Comparison of ENCODE assay signal across 11 mouse cellular contexts in the genomic region with DNA sequence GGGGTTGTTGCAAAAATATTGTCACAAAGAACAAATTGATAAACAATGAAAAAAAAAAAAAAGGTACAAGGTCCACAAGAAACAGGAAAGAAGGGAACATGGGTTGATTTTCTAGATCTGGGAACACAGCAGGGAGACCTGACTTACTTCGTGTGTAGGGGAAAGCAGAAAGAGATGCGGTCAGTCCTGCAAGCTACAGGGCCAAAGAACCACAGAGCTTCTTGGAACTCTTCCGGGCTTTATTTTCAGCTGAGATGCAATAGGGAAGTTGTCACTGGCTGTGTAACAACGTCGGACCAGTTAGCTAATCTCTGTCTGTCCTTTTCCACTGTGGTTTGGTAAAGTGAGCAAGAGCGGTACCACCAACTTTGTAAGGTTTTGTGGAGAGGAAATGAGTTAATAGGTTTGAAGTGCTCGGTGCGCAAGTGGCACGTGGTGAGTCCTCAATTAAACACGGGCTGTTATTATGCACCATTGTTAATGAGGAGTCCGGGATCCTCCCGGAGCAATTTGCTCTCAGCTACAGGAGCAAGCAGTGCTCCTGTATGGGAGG. TPM values are rescaled to one million over a fixed set of nuclear protein-coding genes. Genes with fewer than 3 reads are reported as not detected.
DNase-seq lines count a peak whose midpoint lies in the region; ATAC-seq and TF ChIP-seq lines count a peak whose summit lies in the region.
"Had no signal": no experiment of that assay in that cellular context is flagged by ENCODE, and none has a peak within 500 bp of the region (broad histone marks: within the 10 kb centered on the region; RNA-seq: fewer than 3 reads in every experiment).

No protein-coding gene starts in this region.

- no peak for ATAC-seq in embryonic facial prominence, embryonic 13.5 days (ENCODE audit: insufficient number of reproducible peaks, insufficient read depth, low FRiP score, low TSS enrichment, low read depth)
- ATAC-seq in stomach, embryonic 14.5 days (ENCODE audit: insufficient number of reproducible peaks, insufficient read depth, low FRiP score, low read depth) = no peak
- no peak for ATAC-seq in stomach, postnatal 0 days (ENCODE audit: low FRiP score, low TSS enrichment)
- ATAC-seq in liver, postnatal 0 days = no peak

- no peak for DNase-seq in embryonic facial prominence, embryonic 10.5 days (ENCODE audit: low spot score)
- DNase-seq in stomach, postnatal 0 days (ENCODE audit: low spot score) = no peak
- DNase-seq in liver, postnatal 0 days = peak; percentile 41
- DNase-seq in thymus, postnatal 36 days = peak; percentile 20 to 23
- no peak for DNase-seq in cerebellum, adult 2 months
- DNase-seq in frontal cortex, postnatal 14 days (ENCODE audit: low spot score in 2 of 2) = no peak
- DNase-seq: kidney, adult 18-20 months had no signal

- peaks cover 10% of the 10 kb centered on the region for H3K36me3 ChIP-seq in embryonic facial prominence, embryonic 13.5 days
- peaks cover 15% of the 10 kb centered on the region for H3K36me3 ChIP-seq in embryonic facial prominence, embryonic 10.5 days (replicated peaks)
- no peaks in the 10 kb centered on the region for H3K36me3 ChIP-seq in stomach, embryonic 14.5 days (ENCODE audit: control insufficient read depth, insufficient read depth, low read length)
- no peaks in the 10 kb centered on the region; the same call in 1 of the 2 replicates for H3K36me3 ChIP-seq in stomach, postnatal 0 days (ENCODE audit: control insufficient read depth, insufficient read depth, low read length)
- H3K36me3 ChIP-seq in liver, postnatal 0 days (replicated peaks; ENCODE audit: insufficient read depth, low read length) = peaks cover 4% of the 10 kb centered on the region

- no peaks in the 10 kb centered on the region for H3K9me3 ChIP-seq in embryonic facial prominence, embryonic 13.5 days
- H3K9me3 ChIP-seq in embryonic facial prominence, embryonic 10.5 days = no peaks in the 10 kb centered on the region
- no peaks in the 10 kb centered on the region for H3K9me3 ChIP-seq in stomach, embryonic 14.5 days (ENCODE audit: control insufficient read depth, low read depth, low read length)
- H3K9me3 ChIP-seq in stomach, postnatal 0 days (ENCODE audit: control insufficient read depth, low read length) = no peaks in the 10 kb centered on the region
- no peaks in the 10 kb centered on the region for H3K9me3 ChIP-seq in liver, postnatal 0 days (ENCODE audit: low read length)
- H3K9me3 ChIP-seq: limb, embryonic 13.5 days; neural tube, embryonic 12.5 days had no signal

- H3K4me2 ChIP-seq in embryonic facial prominence, embryonic 13.5 days = no peak overlapping the region
- H3K4me2 ChIP-seq in stomach, embryonic 14.5 days (replicated peaks; ENCODE audit: low read depth, low read length) = no peak overlapping the region
- H3K4me2 ChIP-seq in stomach, postnatal 0 days (replicated peaks; ENCODE audit: low read depth) = no peak overlapping the region
- H3K4me2 ChIP-seq in liver, postnatal 0 days (ENCODE audit: low read depth, low read length) = peak overlapping the region; percentile 40

- no peak overlapping the region for H3K27ac ChIP-seq in embryonic facial prominence, embryonic 13.5 days
- no peak overlapping the region for H3K27ac ChIP-seq in embryonic facial prominence, embryonic 10.5 days (replicated peaks)
- H3K27ac ChIP-seq in stomach, embryonic 14.5 days (ENCODE audit: low read length) = peak overlapping the region; percentile 52; the same call in 1 of the 2 replicates
- H3K27ac ChIP-seq in stomach, postnatal 0 days (replicated peaks) = no peak overlapping the region
- H3K27ac ChIP-seq in liver, postnatal 0 days (ENCODE audit: low read depth) = peak overlapping the region; percentile 99
- H3K27ac ChIP-seq in cerebellum, adult 2 months (ENCODE audit: insufficient read depth, low read length) = no peak overlapping the region
- H3K27ac ChIP-seq: limb, embryonic 13.5 days; neural tube, embryonic 12.5 days had no signal

- TF ChIP-seq CTCF in stomach, postnatal 0 days (IDR thresholded peaks at IDR 0.05; ENCODE audit: low read depth) = no peak
- TF ChIP-seq CTCF in liver, postnatal 0 days (IDR thresholded peaks at IDR 0.05; ENCODE audit: low read depth) = no peak
- no peak for TF ChIP-seq CTCF in cerebellum, adult 2 months (IDR thresholded peaks at IDR 0.05; ENCODE audit: borderline replicate concordance, insufficient read depth, low read depth, low read length)

- TF ChIP-seq POLR2A in cerebellum, adult 2 months (IDR thresholded peaks at IDR 0.05; ENCODE audit: borderline replicate concordance, insufficient read depth, low read length) = no peak

- H3K4me1 ChIP-seq in embryonic facial prominence, embryonic 13.5 days = peaks cover 43% of the 10 kb centered on the region
- H3K4me1 ChIP-seq in embryonic facial prominence, embryonic 10.5 days = peaks cover 66% of the 10 kb centered on the region
- H3K4me1 ChIP-seq in stomach, embryonic 14.5 days (ENCODE audit: control insufficient read depth, insufficient read depth, low read length) = peaks cover 41% of the 10 kb centered on the region
- peaks cover 7% of the 10 kb centered on the region for H3K4me1 ChIP-seq in stomach, postnatal 0 days (replicated peaks; ENCODE audit: control insufficient read depth, insufficient read depth)
- peaks cover 68% of the 10 kb centered on the region for H3K4me1 ChIP-seq in liver, postnatal 0 days (ENCODE audit: insufficient read depth)
- H3K4me1 ChIP-seq in cerebellum, adult 2 months (ENCODE audit: control insufficient read depth, insufficient read depth, low read length) = peaks cover 26% of the 10 kb centered on the region

- no peak for TF ChIP-seq EP300 in stomach, postnatal 0 days (optimal IDR thresholded peaks at IDR 0.05)
- TF ChIP-seq EP300 in liver, postnatal 0 days (IDR thresholded peaks at IDR 0.05; ENCODE audit: low read depth) = peak; percentile 39

- no peak overlapping the region for H3K4me3 ChIP-seq in embryonic facial prominence, embryonic 13.5 days
- no peak overlapping the region for H3K4me3 ChIP-seq in embryonic facial prominence, embryonic 10.5 days
- no peak overlapping the region for H3K4me3 ChIP-seq in stomach, embryonic 14.5 days (ENCODE audit: low read depth, low read length)
- no peak overlapping the region for H3K4me3 ChIP-seq in stomach, postnatal 0 days (ENCODE audit: low read depth, low read length)
- H3K4me3 ChIP-seq in liver, postnatal 0 days (ENCODE audit: low read depth, low read length) = no peak overlapping the region
- H3K4me3 ChIP-seq in cerebellum, adult 2 months (replicated peaks; ENCODE audit: insufficient read depth, low read depth, low read length) = no peak overlapping the region
- H3K4me3 ChIP-seq: neural tube, embryonic 12.5 days had no signal

- 70% methylated on average over 12 of the region's 12 CpGs for WGBS in embryonic facial prominence, embryonic 13.5 days
- WGBS in embryonic facial prominence, embryonic 10.5 days = 74% methylated on average over 12 of the region's 12 CpGs
- WGBS in stomach, embryonic 14.5 days = 75% methylated on average over 12 of the region's 12 CpGs
- WGBS in stomach, postnatal 0 days = 71% methylated on average over 12 of the region's 12 CpGs
- WGBS in liver, postnatal 0 days (ENCODE audit: insufficient replicate concordance) = 18% methylated on average over 12 of the region's 12 CpGs
- WGBS in cerebellum, adult 2 months = 78% methylated on average over 12 of the region's 12 CpGs

- H3K27me3 ChIP-seq in embryonic facial prominence, embryonic 13.5 days = no peaks in the 10 kb centered on the region
- H3K27me3 ChIP-seq in embryonic facial prominence, embryonic 10.5 days (replicated peaks; ENCODE audit: low read depth, poor library complexity, severe bottlenecking) = peaks cover 11% of the 10 kb centered on the region; the same call in 1 of the 2 replicates
- no peaks in the 10 kb centered on the region for H3K27me3 ChIP-seq in stomach, embryonic 14.5 days (ENCODE audit: control insufficient read depth, insufficient read depth, low read length)
- no peaks in the 10 kb centered on the region for H3K27me3 ChIP-seq in stomach, postnatal 0 days (ENCODE audit: control insufficient read depth, insufficient read depth, low read length)
- H3K27me3 ChIP-seq in liver, postnatal 0 days (ENCODE audit: insufficient read depth, low read length) = no peaks in the 10 kb centered on the region
- no peaks in the 10 kb centered on the region for H3K27me3 ChIP-seq in cerebellum, adult 2 months (ENCODE audit: control insufficient read depth, insufficient read depth, low read length)
- H3K27me3 ChIP-seq: limb, embryonic 13.5 days; neural tube, embryonic 12.5 days had no signal

- 0 out of 2 replicates have a peak overlapping the region, but pooled peaks have one; percentile 27 for H3K9ac ChIP-seq in embryonic facial prominence, embryonic 13.5 days
- no peak overlapping the region for H3K9ac ChIP-seq in stomach, embryonic 14.5 days (replicated peaks; ENCODE audit: low read depth, low read length)
- H3K9ac ChIP-seq in stomach, postnatal 0 days (ENCODE audit: low read length) = no peak overlapping the region
- H3K9ac ChIP-seq in liver, postnatal 0 days (replicated peaks) = peak overlapping the region; percentile 35; the same call in 1 of the 2 replicates

RNA-seq across cellular contexts. Expression of gene Csk, which starts 6.8 kb away (rescaled TPM):
- polyA plus RNA-seq in embryonic facial prominence, embryonic 13.5 days (2015; fragmentation: Nextera tagmentation; extraction: Ambion mirVana) = 32.4 and 38.0 TPM in 2 replicates
- polyA plus RNA-seq in embryonic facial prominence, embryonic 10.5 days (2016; fragmentation: Nextera tagmentation; extraction: Ambion mirVana) = 33.2 and 38.3 TPM in 2 replicates
- polyA plus RNA-seq in stomach, embryonic 14.5 days (2014; fragmentation: Nextera tagmentation; extraction: Ambion mirVana) = 29.1 and 30.9 TPM in 2 replicates
- 20.7 and 23.9 TPM in 2 replicates for polyA plus RNA-seq in stomach, postnatal 0 days (2015; fragmentation: Nextera tagmentation; extraction: Ambion mirVana)
- 13.6 and 15.5 TPM in 2 replicates for polyA plus RNA-seq in liver, postnatal 0 days (2015; fragmentation: Nextera tagmentation; extraction: Ambion mirVana)
- polyA plus RNA-seq in cerebellum, adult 2 months (2012; rRNA removed) = 45.5 and 57.2 TPM in 2 replicates

RNA-seq across cellular contexts. Expression of gene Lman1l, which starts 26.1 kb away (rescaled TPM):
- not detected in 2 replicates for polyA plus RNA-seq in embryonic facial prominence, embryonic 13.5 days (2015; fragmentation: Nextera tagmentation; extraction: Ambion mirVana)
- not detected in 2 replicates for polyA plus RNA-seq in embryonic facial prominence, embryonic 10.5 days (2016; fragmentation: Nextera tagmentation; extraction: Ambion mirVana)
- not detected in 2 replicates for polyA plus RNA-seq in stomach, embryonic 14.5 days (2014; fragmentation: Nextera tagmentation; extraction: Ambion mirVana)
- not detected in 2 replicates for polyA plus RNA-seq in stomach, postnatal 0 days (2015; fragmentation: Nextera tagmentation; extraction: Ambion mirVana)
- not detected in 2 replicates for polyA plus RNA-seq in liver, postnatal 0 days (2015; fragmentation: Nextera tagmentation; extraction: Ambion mirVana)
- polyA plus RNA-seq in cerebellum, adult 2 months (2012; rRNA removed) = 0.06 TPM in 1 of 2 replicates, not detected in the other
- polyA plus RNA-seq: limb, embryonic 13.5 days; neural tube, embryonic 12.5 days had no signal

RNA-seq across cellular contexts. Expression of gene Cyp1a2, which starts 36.9 kb away (rescaled TPM):
- polyA plus RNA-seq in embryonic facial prominence, embryonic 13.5 days (2015; fragmentation: Nextera tagmentation; extraction: Ambion mirVana) = not detected in 2 replicates
- not detected in 2 replicates for polyA plus RNA-seq in embryonic facial prominence, embryonic 10.5 days (2016; fragmentation: Nextera tagmentation; extraction: Ambion mirVana)
- not detected in 2 replicates for polyA plus RNA-seq in stomach, embryonic 14.5 days (2014; fragmentation: Nextera tagmentation; extraction: Ambion mirVana)
- not detected in 2 replicates for polyA plus RNA-seq in stomach, postnatal 0 days (2015; fragmentation: Nextera tagmentation; extraction: Ambion mirVana)
- 19.9 and 30.7 TPM in 2 replicates for polyA plus RNA-seq in liver, postnatal 0 days (2015; fragmentation: Nextera tagmentation; extraction: Ambion mirVana)
- not detected in 2 replicates for polyA plus RNA-seq in cerebellum, adult 2 months (2012; rRNA removed)
- polyA plus RNA-seq: limb, embryonic 13.5 days; neural tube, embryonic 12.5 days had no signal

RNA-seq across cellular contexts. Expression of gene Cplx3, which starts 40.5 kb away (rescaled TPM):
- polyA plus RNA-seq in embryonic facial prominence, embryonic 13.5 days (2015; fragmentation: Nextera tagmentation; extraction: Ambion mirVana) = not detected in 2 replicates
- polyA plus RNA-seq in embryonic facial prominence, embryonic 10.5 days (2016; fragmentation: Nextera tagmentation; extraction: Ambion mirVana) = 1.6 and 1.8 TPM in 2 replicates
- not detected in 2 replicates for polyA plus RNA-seq in stomach, embryonic 14.5 days (2014; fragmentation: Nextera tagmentation; extraction: Ambion mirVana)
- polyA plus RNA-seq in stomach, postnatal 0 days (2015; fragmentation: Nextera tagmentation; extraction: Ambion mirVana) = not detected in 2 replicates
- polyA plus RNA-seq in liver, postnatal 0 days (2015; fragmentation: Nextera tagmentation; extraction: Ambion mirVana) = not detected in 2 replicates
- polyA plus RNA-seq in cerebellum, adult 2 months (2012; rRNA removed) = 1.4 and 1.5 TPM in 2 replicates
- polyA plus RNA-seq: limb, embryonic 13.5 days; neural tube, embryonic 12.5 days had no signal

RNA-seq across cellular contexts. Expression of gene Cyp1a1, which starts 41.1 kb away (rescaled TPM):
- polyA plus RNA-seq in embryonic facial prominence, embryonic 13.5 days (2015; fragmentation: Nextera tagmentation; extraction: Ambion mirVana) = not detected in 2 replicates
- polyA plus RNA-seq in embryonic facial prominence, embryonic 10.5 days (2016; fragmentation: Nextera tagmentation; extraction: Ambion mirVana) = 0.07 TPM in 1 of 2 replicates, not detected in the other
- polyA plus RNA-seq in stomach, embryonic 14.5 days (2014; fragmentation: Nextera tagmentation; extraction: Ambion mirVana) = not detected in 2 replicates
- polyA plus RNA-seq in stomach, postnatal 0 days (2015; fragmentation: Nextera tagmentation; extraction: Ambion mirVana) = 0.07 and 0.11 TPM in 2 replicates
- 2.2 and 4.3 TPM in 2 replicates for polyA plus RNA-seq in liver, postnatal 0 days (2015; fragmentation: Nextera tagmentation; extraction: Ambion mirVana)
- polyA plus RNA-seq in cerebellum, adult 2 months (2012; rRNA removed) = 0.10 and 0.11 TPM in 2 replicates
- polyA plus RNA-seq: limb, embryonic 13.5 days; neural tube, embryonic 12.5 days had no signal

Comparison
In these comparisons a context has a peak if more than half of its experiments do, and no peak if none do; other contexts are left out.
1. H3K27ac ChIP-seq: peak in stomach, embryonic 14.5 days (single experiment) and liver, postnatal 0 days (single experiment); none in embryonic facial prominence, embryonic 13.5 days (single experiment), embryonic facial prominence, embryonic 10.5 days (single experiment), stomach, postnatal 0 days (single experiment) and cerebellum, adult 2 months (single experiment).
2. H3K9ac ChIP-seq: peak in embryonic facial prominence, embryonic 13.5 days (single experiment) and liver, postnatal 0 days (single experiment); none in stomach, embryonic 14.5 days (single experiment) and stomach, postnatal 0 days (single experiment).
3. DNase-seq: peak in liver, postnatal 0 days (single experiment) and thymus, postnatal 36 days (2 of 2); none in embryonic facial prominence, embryonic 10.5 days (single experiment), stomach, postnatal 0 days (single experiment), cerebellum, adult 2 months (0 of 2) and frontal cortex, postnatal 14 days (0 of 2).
4. RNA of gene Cyp1a2, which starts 36.9 kb away (polyA plus RNA-seq): 19.9 to 30.7 TPM in liver, postnatal 0 days; not detected in stomach, postnatal 0 days, not detected in embryonic facial prominence, embryonic 13.5 days, not detected in embryonic facial prominence, embryonic 10.5 days, not detected in stomach, embryonic 14.5 days and not detected in cerebellum, adult 2 months; every median in the first group is over 10 times any median in the second.